Mouse (Mus musculus): Measurements from ENCODE around the gene Il12rb1.

The Il12rb1 gene

DNA sequence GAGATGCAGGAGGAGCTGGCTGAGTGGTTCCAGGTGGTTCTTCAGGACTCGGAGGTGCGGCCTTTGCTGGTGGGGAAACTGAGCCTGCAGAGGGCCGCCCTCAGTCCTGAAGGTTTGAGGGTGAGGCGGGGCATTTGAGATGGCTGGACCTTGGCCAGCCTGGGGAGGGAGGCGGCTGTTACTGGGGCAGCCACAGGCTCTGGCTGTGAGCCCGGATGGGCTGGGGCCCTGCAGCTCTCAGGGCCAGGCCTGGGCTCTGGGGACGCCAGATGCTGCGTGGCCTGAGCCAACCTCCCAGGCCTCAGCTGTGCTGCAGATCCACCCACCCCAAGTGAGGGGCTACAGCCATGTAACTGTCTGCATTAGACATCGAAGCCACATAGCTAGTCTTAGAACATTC, 34.4 kb upstream of the Il12rb1 start:
- DNase-seq (ENCODE audit: inconsistent ontology term), result peak; percentile 89

DNA sequence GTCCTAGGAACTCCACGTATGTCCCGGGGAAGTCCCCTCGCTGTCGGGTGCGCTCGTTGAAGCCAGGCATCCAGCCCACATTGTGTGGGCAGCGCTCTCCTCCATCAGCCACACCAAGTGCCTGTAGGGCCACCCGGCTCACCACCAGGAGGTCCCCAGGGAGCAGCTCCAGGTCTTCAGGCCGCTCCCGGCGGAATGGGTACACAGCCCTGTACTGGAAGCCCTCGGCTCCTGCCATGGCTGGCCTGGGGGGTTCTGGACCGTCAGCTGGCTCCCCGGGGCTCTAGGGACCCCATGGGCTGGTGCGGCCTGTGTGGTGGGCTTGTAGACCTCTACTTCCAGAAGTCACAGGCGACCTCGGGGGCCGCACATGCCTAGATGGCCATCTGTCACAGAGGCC, 33.5 kb upstream of the Il12rb1 start:
- no peak for DNase-seq (ENCODE audit: inconsistent ontology term)

DNA sequence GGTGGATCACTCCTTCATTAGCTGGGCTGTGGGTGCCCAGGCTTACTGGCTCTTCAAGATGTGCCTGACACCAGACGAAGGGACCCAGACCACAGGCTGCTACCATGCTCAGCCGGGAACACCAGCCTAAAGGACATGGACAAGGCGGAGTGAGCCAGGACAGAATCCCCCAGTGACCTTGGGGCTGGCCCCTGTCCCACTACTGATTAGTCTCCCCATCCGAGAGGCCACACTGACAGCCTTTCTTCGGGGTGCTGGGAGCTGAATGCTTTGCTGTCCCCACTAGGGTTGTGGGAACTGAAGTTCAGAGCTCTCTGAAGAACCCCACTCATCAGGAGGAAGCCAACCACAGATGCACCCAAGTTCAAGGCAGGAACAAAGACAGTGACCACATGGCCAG, 33.0 kb upstream of the Il12rb1 start:
- DNase-seq (ENCODE audit: inconsistent ontology term), result no peak

DNA sequence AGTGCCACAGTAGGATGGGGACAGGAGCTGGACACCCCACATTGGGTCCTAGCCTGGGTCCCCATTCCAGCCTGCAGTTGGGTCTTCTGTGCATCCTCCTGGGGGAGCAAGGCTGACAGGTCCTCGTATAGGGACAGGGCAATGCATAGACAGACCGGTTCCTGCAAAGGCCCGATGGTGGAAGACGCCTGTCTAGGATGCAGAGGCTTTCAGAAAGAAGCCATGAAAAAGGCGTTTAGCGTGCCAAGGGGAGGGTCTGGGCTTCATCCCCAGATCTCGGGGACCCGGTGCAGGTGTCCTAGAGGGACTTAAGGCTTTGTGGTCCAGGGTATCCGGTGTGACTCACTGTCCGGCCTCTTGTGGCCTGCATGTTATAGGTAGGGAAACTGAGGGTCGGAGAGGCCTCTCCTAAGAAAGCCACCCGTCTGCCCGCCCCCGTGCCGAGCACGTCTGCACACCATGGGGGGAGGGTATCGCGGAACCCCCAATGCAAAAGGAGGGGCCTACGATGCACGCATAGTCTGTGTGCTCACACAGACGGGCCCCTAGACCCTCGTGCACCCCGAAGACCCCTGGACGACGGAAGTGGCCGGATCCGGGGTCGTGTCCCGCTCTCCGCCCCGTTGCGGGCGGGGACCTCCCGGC, 32.3 kb upstream of the Il12rb1 start:
- DNase-seq (ENCODE audit: inconsistent ontology term), result peak; percentile 37

GRCm38 (mm10) chr8:70776496-70777444, 31.5 kb upstream of the Il12rb1 start, which contains the start of gene Pik3r2:
Gene Pik3r2 (minus strand): TSS chr8:70776713.
- DNase-seq (ENCODE audit: inconsistent ontology term), result peak; percentile 98

DNA sequence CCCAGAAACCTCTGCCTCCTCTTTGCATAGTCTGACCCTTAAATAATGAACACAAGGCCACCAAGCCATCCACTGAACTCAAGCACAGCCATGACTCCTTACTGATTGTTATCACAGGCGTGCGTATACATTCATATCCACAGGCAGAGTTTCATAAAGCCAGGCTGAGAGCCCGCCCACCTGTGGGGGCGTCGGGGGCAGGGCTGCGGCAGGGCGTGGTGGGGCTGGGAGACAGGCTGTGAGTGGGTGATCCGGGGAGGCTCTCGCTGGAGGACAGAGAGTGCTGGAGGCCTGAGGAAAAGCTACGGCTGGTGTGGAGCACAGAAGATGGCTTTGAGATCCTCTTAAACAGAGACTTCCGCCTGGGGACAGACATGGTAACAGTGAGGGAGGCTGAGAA, 28.2 kb upstream of the Il12rb1 start:
- DNase-seq (ENCODE audit: inconsistent ontology term), result no peak

GRCm38 (mm10) chr8:70786291-70787050, 21.8 kb upstream of the Il12rb1 start:
- DNase-seq (ENCODE audit: inconsistent ontology term), result no peak

DNA sequence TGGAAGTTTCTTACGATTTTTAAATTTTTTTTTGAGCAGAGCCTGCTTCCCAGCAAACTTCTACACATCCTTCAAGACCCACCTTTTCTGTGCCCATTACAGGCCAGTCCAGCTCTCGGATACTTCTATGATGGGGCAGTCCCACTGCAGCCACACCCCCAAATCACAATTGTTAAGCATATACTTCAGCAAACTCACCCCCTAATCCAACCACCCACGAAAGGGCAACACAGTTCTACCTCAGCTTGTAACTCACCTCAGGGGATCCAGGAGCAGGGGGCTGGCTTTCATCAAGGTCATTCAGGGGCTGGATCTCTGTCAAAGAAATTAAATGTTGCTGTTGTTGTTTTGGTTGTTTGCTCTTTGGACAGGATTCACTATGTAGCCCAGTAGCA, 21.2 kb upstream of the Il12rb1 start:
- DNase-seq (ENCODE audit: inconsistent ontology term), result no peak

GRCm38 (mm10) chr8:70787941-70788667, 20.1 kb upstream of the Il12rb1 start:
- no peak for DNase-seq (ENCODE audit: inconsistent ontology term)

DNA sequence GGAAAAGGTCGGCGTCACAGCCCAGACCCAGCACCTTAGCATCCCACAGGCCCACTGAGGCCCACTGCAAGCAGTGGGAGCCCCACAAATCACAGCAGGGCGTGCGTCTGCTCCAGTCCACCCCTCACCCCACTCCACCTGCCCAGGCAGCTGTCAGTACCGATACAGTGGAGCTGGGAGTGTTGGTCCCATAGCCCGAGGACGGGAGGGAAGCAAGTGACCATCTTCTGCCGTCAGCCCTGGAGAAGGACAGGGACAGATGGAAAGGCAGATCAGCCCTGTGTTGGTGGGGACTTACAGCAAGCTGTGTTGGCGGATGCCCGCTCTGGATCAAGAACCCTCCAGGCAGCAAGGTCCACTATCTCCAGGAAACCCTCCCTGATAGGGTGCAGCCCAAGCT, 19.2 kb upstream of the Il12rb1 start:
- DNase-seq (ENCODE audit: inconsistent ontology term), result no peak

DNA sequence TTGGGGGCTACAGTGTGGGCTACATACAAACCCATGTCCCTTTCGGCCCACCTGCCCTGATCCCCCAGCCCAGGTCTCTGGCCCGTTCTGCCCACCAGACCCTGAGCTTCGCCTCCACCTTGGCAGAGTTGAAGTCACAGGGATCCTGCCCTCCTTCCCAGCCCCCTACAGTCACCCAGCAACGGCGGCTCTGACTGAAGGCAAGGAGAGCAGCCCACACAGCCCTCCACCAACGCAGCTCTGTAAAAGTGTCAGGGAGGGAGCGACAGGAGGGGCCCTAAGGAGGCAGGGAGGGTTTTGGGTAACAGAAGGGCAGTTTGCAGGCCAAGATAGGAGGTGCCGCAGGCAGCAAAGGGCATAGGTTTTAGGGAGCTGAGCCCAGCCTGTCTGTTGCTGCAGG, 17.4 kb upstream of the Il12rb1 start:
- DNase-seq (ENCODE audit: inconsistent ontology term), result no peak

DNA sequence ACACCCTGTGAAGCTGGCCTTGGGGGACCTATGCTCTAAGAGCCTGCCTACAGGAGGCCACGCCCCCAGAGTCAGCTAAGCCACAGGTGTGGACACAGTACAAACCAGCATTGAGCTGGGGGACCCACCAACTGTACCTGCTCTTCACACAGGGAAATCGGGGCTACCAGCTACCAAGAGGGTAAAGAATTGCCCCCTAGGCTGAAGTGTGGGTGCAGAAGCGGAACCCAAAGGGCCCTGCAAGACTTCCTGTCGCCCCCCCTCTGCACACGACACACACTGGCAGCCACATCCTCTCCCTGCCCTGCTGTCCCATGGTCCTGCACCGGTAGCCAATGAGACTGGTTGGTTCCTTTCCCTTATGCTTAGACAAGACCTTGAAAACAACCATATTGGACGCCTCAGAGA, 17.0 kb upstream of the Il12rb1 start:
- DNase-seq (ENCODE audit: inconsistent ontology term), result no peak

DNA sequence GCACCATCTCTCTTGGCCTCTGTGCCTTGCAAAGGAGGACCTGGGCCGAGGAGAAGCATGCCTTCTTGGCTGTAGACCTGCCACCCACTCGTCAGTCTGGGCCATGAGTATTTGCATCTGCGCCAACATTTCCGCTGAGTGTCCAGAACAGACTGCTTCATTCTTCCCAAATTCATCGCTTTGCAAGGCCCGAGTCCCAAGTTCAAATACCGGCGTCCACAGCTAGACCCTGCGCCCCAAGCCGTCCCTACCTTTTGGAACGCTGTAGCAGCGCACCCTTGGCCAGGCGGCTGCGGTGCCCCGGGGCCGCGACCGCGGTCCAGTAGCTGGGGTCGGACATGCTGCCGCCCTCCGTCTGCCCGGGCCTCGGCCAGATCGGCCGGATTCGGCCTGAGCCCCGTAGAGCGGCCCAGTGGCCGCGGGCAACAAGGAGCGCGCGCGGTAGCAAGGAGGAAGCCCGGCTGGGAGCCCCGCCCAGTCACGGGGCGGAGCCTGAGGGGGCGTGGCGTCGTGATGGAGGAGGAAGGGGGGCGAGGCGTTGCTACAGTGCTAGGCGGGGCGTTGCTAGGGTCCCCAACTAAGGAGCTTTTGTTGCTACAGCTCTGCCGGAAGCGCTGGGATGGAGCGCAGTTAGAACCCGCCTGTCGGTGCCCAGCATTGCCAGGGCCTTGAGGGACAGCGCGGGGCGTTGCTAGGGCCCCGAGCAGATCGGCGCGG, 16.1 kb upstream of the Il12rb1 start:
- peak; percentile 99 for DNase-seq (ENCODE audit: inconsistent ontology term)

DNA sequence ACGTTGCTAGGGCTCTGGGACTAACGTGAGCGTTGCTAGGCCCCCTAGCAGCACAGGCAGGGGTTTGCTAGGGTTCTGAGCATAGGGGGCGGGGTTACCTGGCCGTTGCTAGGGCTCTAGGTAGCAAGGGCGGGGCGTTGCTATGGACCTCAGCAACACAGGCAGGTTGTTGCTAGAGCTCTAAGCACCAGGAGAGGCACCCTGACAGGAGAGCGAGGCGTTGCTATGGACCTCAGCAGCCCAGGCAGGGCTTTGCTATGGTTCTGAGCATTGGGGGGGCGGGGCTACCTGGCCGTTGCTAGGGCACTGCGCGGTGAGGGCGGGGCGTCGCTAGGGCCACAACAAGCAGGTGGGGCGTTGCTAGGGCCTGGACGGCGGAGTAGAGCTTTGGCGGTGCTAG, 15.5 kb upstream of the Il12rb1 start:
- DNase-seq (ENCODE audit: inconsistent ontology term), result no peak

DNA sequence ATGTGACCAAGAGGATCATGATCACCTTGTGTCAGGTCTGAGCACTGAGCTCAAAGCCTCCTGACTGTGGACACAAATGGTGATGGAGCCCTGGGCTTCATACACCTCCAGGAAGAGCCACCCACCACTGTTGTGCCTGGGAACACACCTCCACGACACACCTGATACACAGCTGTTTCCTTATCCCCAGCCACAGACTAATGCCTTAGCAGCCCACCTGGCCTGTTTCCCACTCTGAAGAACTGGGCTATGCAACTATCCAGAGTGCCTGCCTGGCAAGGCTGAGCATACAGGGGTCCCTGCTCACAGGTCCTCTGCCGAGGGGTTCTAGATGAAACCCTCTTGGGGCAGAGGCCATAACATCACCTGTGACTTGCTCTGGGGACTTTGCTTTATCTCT, 14.0 kb upstream of the Il12rb1 start:
- DNase-seq (ENCODE audit: inconsistent ontology term), result no peak

GRCm38 (mm10) chr8:70795370-70795769, 12.9 kb upstream of the Il12rb1 start:
- no peak for DNase-seq (ENCODE audit: inconsistent ontology term)

DNA sequence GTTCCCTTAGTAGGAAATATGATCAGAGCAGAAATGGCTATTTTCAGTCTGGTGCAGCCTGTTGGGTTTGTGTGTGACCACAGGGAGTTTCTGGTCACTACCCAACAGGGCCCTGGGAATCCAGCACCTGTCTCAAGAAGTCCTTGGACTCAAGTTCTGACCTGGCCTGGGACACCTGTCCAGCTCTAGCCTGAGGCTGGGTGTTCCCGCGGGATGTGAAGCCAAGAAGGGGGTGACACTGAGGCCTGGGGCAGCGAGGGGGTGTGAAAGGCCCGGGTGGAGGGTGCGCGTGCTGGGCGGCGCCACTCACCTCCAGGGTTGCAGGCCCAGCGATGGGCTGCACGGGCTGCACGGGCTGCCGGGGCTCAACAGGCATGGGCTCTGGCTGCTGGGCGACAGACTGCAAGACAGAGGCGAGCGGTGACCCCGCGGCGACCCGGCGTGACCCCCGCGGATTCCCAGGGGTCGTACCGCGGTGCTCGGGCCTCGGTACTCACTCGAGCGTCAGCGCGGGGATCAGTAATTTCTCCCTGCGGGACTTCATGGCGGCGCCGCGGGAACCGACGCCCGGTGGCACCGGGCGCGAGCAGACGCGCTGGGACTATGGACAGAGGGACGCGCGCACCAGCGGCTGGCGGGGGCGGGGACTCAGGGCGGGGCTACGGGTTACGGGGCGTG, 11.7 kb upstream of the Il12rb1 start:
- no peak for DNase-seq (ENCODE audit: inconsistent ontology term)

DNA sequence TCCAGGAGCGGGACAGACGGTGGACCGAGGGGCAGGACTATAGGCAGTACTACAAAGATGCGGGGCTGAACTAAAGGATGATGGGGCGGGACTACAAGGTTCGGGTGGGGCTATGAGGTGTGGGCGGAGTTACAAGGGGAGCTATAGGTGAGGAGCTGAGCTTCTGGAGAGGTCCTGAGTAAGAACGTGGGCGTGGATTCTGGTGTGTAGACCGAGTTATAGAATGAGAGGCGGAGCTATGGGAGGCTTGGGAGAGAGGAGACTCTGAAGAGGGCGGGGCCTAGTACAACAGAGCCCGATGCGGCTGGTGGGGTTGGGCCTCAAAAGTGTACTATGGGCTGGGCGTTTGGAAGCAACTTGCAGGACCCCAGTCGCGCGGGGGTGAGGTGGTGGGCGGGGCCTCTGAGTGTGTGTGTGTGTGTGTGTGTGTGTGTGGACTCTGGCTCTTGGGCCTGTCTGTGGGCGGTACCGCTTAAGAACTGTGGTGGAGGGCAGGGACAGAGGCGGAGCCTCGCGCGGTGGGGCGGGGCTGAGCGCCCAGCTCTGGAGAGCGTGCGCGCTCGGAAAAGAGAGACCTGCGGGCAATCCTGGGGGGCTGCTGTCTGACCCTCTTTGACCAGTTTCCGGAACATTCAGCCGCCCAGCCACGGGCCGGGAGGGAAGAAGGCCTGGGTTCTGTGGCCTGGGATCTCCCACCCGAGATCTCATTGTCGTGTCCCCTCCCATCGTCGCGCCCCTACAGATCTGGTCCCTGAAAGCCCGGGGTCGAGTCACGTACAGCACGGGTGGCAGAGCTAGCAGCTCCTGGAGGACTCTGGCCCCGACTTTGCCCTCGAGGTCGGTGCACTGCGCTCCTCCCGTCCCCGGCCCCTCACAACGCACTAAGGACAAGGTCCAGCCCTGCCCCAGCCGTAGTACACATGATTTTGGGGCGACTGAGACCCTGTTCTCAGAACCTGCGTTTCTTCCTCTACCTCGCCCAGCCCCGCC, 10.9 kb upstream of the Il12rb1 start:
- DNase-seq (ENCODE audit: inconsistent ontology term), result peak; percentile 94

DNA sequence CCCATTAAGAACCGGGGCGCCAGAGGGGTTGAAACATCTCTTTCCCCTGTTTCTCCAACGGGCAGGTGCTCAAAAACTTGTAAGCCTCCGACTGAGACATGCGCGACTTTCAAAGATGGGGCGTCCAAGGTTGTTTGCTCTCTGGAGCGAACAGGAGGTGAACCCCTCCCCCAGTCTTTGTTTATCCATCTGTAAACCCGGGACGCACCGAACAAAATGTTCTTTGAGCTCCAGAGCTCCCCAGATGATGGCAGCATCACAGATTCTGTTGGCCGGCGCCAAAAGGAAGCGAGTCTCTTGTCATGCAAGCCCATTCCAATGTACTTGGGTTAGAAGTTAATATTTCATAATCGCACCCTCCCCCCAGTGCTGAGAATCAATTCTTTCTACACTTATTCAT, 10.0 kb upstream of the Il12rb1 start:
- DNase-seq (ENCODE audit: inconsistent ontology term), result no peak
